Mouse (Mus musculus) myocyte (in vitro differentiated cells): ENCODE measurements at regions not wholly inside any gene's neighbourhood (a gene's known extent, or its start where the extent isn't known, plus 50 kb on each side); places are given as distances from the start of the nearest gene placed in this dataset.

Source experiments
- H3K27me3 ChIP-seq: one replicate; pipeline ENCODE4 v1.6.1; 2011; ENCODE audit not compliant: control insufficient read depth, insufficient read depth, insufficient read length
- H3K36me3 ChIP-seq: one replicate; pipeline ENCODE4 v1.6.1; 2011; ENCODE audit not compliant: control insufficient read depth, insufficient read depth
- H3K4me2 ChIP-seq: one replicate; pipeline ENCODE4 v1.6.1; 2011; ENCODE audit warnings: low read depth, control low read depth
- H3K4me3 ChIP-seq: one replicate; pipeline ENCODE4 v1.5.1; 2011; ENCODE audit warnings: mild to moderate bottlenecking, control low read depth, moderate library complexity
- H3K79me2 ChIP-seq: one replicate; pipeline ENCODE4 v1.6.1; 2011; ENCODE audit not compliant: control insufficient read depth, insufficient read depth
- H3ac ChIP-seq: one replicate; pipeline ENCODE4 v1.6.1; 2011; ENCODE audit not compliant: control insufficient read depth, insufficient read length
- CEBPB ChIP-seq: IDR thresholded peaks from 2 replicates; pipeline ENCODE4 v1.6.1; 2011; ENCODE audit warnings: mild to moderate bottlenecking, moderate library complexity; ENCODE audit not compliant: poor library complexity, insufficient read depth, severe bottlenecking
- E2F4 ChIP-seq: IDR thresholded peaks from one replicate; pipeline ENCODE4 v1.6.1; 2011; ENCODE audit warnings: mild to moderate bottlenecking, control low read depth, moderate library complexity; ENCODE audit not compliant: insufficient read depth
- MAX ChIP-seq: IDR thresholded peaks from one replicate; pipeline ENCODE4 v1.6.1; 2011; ENCODE audit warnings: low read depth, mild to moderate bottlenecking, control low read depth
- MYOD1 ChIP-seq, 3 experiments: IDR thresholded peaks; one replicate each; pipeline ENCODE4 v1.6.1; 2011; ENCODE audit warnings: control low read depth in 2 of 3, low read depth in 2 of 3, mild to moderate bottlenecking in 2 of 3, moderate library complexity in 1 of 3; ENCODE audit not compliant: insufficient read length in 2 of 3, control insufficient read depth in 1 of 3
- MYOG ChIP-seq, 3 experiments: IDR thresholded peaks; one replicate each; pipeline ENCODE4 v1.6.1; 2011; ENCODE audit warnings: control low read depth in 2 of 3, low read depth in 2 of 3, mild to moderate bottlenecking in 2 of 3; ENCODE audit not compliant: insufficient read length in 2 of 3, control insufficient read depth in 1 of 3, insufficient read depth in 1 of 3
- POLR2A ChIP-seq: IDR thresholded peaks from one replicate; pipeline ENCODE4 v1.6.1; 2011; ENCODE audit warnings: low read depth, mild to moderate bottlenecking, control low read depth, moderate library complexity; ENCODE audit not compliant: insufficient read length
- POLR2AphosphoS2 ChIP-seq: IDR thresholded peaks from one replicate; pipeline ENCODE4 v1.6.1; 2011; ENCODE audit warnings: low read depth, control low read depth; ENCODE audit not compliant: insufficient read length
- REST ChIP-seq: IDR thresholded peaks from one replicate; pipeline ENCODE4 v1.6.1; 2011; ENCODE audit warnings: mild to moderate bottlenecking, control low read depth, moderate library complexity; ENCODE audit not compliant: insufficient read depth, insufficient read length
- SRF ChIP-seq: IDR thresholded peaks from one replicate; pipeline ENCODE4 v1.6.1; 2011; ENCODE audit warnings: low read depth; ENCODE audit not compliant: control insufficient read depth, insufficient read length
- TCF12 ChIP-seq: IDR thresholded peaks from one replicate; pipeline ENCODE4 v1.6.1; 2011; ENCODE audit warnings: mild to moderate bottlenecking, control low read depth; ENCODE audit not compliant: poor library complexity, insufficient read depth, severe bottlenecking
- TCF3 ChIP-seq: IDR thresholded peaks from one replicate; pipeline ENCODE4 v1.6.1; 2011; ENCODE audit warnings: low read depth, control low read depth; ENCODE audit not compliant: insufficient read length
- USF1 ChIP-seq: IDR thresholded peaks from one replicate; pipeline ENCODE4 v1.6.1; 2011; ENCODE audit warnings: low read depth, mild to moderate bottlenecking, control low read depth, moderate library complexity

DNA sequence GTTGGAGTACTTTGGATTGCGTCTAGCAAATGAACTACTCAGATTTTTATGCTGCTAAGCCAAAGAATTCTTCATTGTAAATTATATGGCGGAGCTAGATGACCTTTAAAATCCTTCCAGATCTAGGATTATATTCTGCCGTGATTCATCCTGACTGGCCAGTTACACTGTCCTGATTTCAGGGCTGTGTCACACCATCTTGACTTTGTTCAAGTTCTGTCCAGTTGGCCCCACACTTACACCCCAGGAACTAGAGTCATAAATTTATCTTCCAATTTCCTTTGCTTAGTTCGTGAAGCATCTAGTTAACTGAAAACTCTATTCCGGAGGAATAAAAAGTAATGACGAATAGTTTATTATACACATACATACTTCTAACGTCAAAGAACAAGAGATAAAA is 158.5 kb upstream of the Tcf21 start:
- TF ChIP-seq CEBPB (no peak), MYOG (IDR thresholded peaks at IDR 0.05; ENCODE audit: control insufficient read depth in 1 of 3, insufficient read depth in 1 of 3, insufficient read length in 2 of 3, low read depth in 2 of 3) (no peak), MAX (no peak)
- H3K79me2 ChIP-seq = no peaks in the 10 kb centered on the region
- H3K4me2 ChIP-seq = no peak overlapping the region
- no peak overlapping the region for H3K4me3 ChIP-seq
- no peaks in the 10 kb centered on the region for H3K36me3 ChIP-seq
- no peaks in the 10 kb centered on the region for H3K27me3 ChIP-seq
- H3ac ChIP-seq = no peak overlapping the region

DNA sequence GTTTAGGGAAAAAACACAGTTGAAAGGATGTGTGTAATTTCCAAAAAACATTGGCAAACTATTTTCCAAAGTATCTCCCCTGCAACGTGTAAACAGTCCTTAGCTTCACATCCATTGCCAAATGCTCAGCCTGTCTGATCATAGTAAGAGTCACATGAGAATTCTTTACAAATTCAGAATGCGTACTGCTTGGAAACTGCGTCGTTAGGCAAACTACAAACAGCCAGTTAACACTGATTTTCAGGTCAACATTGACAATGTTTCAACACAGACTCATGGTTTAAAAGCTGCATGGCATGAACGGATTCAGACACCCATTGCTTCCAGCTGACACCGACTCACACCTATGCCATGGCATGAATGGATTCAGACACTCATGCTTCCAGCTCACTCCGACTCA is 137.0 kb upstream of the Tcf21 start:
- no peaks in the 10 kb centered on the region for H3K36me3 ChIP-seq
- no peak overlapping the region for H3K4me3 ChIP-seq
- no peak overlapping the region for H3ac ChIP-seq
- H3K79me2 ChIP-seq = no peaks in the 10 kb centered on the region
- H3K4me2 ChIP-seq = no peak overlapping the region
- TF ChIP-seq MYOG (IDR thresholded peaks at IDR 0.05; ENCODE audit: control insufficient read depth in 1 of 3, insufficient read depth in 1 of 3, insufficient read length in 2 of 3, low read depth in 2 of 3) (no peak), SRF (no peak), POLR2AphosphoS2 (no peak), MAX (no peak), USF1 (no peak), POLR2A (no peak), E2F4 (no peak), CEBPB (no peak), TCF3 (no peak), TCF12 (no peak), MYOD1 (IDR thresholded peaks at IDR 0.05; ENCODE audit: control insufficient read depth in 1 of 3, insufficient read length in 2 of 3, low read depth in 2 of 3) (no peak), REST (no peak)
- H3K27me3 ChIP-seq = peaks cover 5% of the 10 kb centered on the region

DNA sequence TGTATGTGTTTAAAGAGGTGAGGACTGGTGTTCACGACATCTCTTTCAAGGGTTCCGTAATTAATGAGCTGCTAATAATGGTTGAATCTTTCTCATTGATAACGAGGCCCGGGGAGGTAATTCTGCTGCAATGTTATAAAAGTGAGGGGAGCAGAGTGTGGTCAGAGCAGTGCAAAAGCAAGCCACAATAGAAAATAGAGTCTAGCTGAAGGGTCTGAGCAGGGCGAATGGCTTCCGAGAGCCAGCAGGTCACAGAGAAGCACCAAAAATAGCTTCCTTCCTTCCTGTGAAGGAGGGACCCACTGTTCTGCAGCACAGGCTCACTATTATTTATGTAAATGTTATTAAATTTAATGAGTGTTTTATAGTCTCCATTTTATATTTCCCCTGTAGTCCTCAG is 133.3 kb upstream of the Tcf21 start:
- H3K4me2 ChIP-seq = no peak overlapping the region
- TF ChIP-seq TCF12 (no peak), POLR2AphosphoS2 (no peak), TCF3 (no peak), CEBPB (no peak), MYOD1 (IDR thresholded peaks at IDR 0.05; ENCODE audit: control insufficient read depth in 1 of 3, insufficient read length in 2 of 3, low read depth in 2 of 3) (no peak), REST (no peak), POLR2A (no peak), USF1 (no peak)
- H3K4me3 ChIP-seq = no peak overlapping the region
- no peaks in the 10 kb centered on the region for H3K36me3 ChIP-seq
- no peak overlapping the region for H3ac ChIP-seq
- H3K27me3 ChIP-seq = peaks cover 5% of the 10 kb centered on the region
- H3K79me2 ChIP-seq = no peaks in the 10 kb centered on the region

DNA sequence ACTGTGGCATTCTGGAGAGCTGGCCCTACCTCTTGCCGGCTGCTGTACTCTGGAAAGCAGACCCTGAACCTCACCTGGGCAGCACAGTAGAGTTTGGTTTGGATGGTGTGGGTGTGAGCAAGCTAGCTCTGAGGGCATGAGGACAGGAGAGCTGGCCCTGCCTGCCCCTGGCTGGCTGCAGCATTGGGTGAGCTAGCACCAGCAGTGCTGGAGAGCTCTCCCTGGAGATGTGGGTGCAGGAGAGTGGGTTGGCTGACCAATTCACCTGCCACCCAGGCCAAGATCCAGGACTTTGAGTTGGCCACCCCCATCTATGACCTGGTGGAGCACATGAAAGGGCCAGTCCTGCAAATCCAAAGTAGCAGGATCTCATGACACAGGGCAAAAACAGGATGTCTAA is 124.3 kb upstream of the Tcf21 start:
- Histone ChIP-seq H3K79me2 (no peaks in the 10 kb centered on the region), H3K4me3 (no peak overlapping the region), H3ac (no peak overlapping the region), H3K36me3 (no peaks in the 10 kb centered on the region), H3K27me3 (no peaks in the 10 kb centered on the region), H3K4me2 (no peak overlapping the region)
- TF ChIP-seq E2F4 (no peak), MYOD1 (IDR thresholded peaks at IDR 0.05; ENCODE audit: control insufficient read depth in 1 of 3, insufficient read length in 2 of 3, low read depth in 2 of 3) (no peak), USF1 (no peak), TCF12 (no peak), SRF (no peak), REST (no peak), MAX (no peak), CEBPB (no peak), POLR2A (no peak), TCF3 (no peak), MYOG (IDR thresholded peaks at IDR 0.05; ENCODE audit: control insufficient read depth in 1 of 3, insufficient read depth in 1 of 3, insufficient read length in 2 of 3, low read depth in 2 of 3) (no peak), POLR2AphosphoS2 (no peak)

DNA sequence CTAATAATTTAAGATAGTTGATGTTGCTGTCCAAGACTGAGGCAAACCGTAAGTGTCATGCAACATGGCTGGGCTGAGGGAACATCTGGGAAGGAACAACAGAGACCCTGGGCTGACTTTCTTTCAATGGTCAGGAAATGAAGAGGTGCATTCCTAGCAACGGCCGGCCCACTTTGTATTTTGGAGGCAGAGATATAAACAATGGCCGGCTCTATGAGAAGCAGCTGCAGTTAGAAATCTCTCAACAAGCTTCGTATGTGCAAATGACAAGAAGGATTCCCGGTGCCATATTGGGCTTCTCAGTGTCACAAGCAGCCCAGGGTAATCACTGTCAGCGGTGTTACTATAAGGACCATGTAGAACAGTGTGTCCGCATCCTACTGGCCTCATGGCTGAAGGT is 108.0 kb upstream of the Tcf21 start:
- Histone ChIP-seq H3K36me3 (no peaks in the 10 kb centered on the region), H3K79me2 (no peaks in the 10 kb centered on the region), H3K4me3 (no peak overlapping the region), H3K4me2 (no peak overlapping the region), H3ac (no peak overlapping the region), H3K27me3 (no peaks in the 10 kb centered on the region)
- TF ChIP-seq SRF = no peak
- no peak for TF ChIP-seq USF1
- TF ChIP-seq POLR2A = no peak
- no peak for TF ChIP-seq TCF3
- TF ChIP-seq MYOD1 (IDR thresholded peaks at IDR 0.05; ENCODE audit: control insufficient read depth in 1 of 3, insufficient read length in 2 of 3, low read depth in 2 of 3) = no peak
- TF ChIP-seq MYOG (IDR thresholded peaks at IDR 0.05; ENCODE audit: control insufficient read depth in 1 of 3, insufficient read depth in 1 of 3, insufficient read length in 2 of 3, low read depth in 2 of 3) = no peak
- no peak for TF ChIP-seq E2F4
- TF ChIP-seq REST = no peak
- no peak for TF ChIP-seq POLR2AphosphoS2
- TF ChIP-seq CEBPB = no peak
- TF ChIP-seq MAX = no peak
- no peak for TF ChIP-seq TCF12
